Mouse (Mus musculus): Measurements from ENCODE around the gene Akp3.

Gene Akp3

GRCm38 (mm10) chr1:87155531-87156198 is 30.9 kb downstream of the Akp3 start:
- DNase-seq = no peak

- no peak for DNase-seq
Measured at GRCm38 (mm10) chr1:87156199-87156587, 31.4 kb downstream of the Akp3 start, which contains the start of gene Ecel1. Gene Ecel1 (minus strand): TSS chr1:87156521.

- no peak for DNase-seq
Measured at GRCm38 (mm10) chr1:87159396-87159795, 34.6 kb downstream of the Akp3 start.

- DNase-seq = no peak
Measured at GRCm38 (mm10) chr1:87164164-87164795, 39.5 kb downstream of the Akp3 start.

GRCm38 (mm10) chr1:87164796-87165184 is 40.0 kb downstream of the Akp3 start:
- no peak for DNase-seq

GRCm38 (mm10) chr1:87170458-87170857 is 45.7 kb downstream of the Akp3 start:
- DNase-seq = no peak

- DNase-seq = no peak
Measured at GRCm38 (mm10) chr1:87171312-87171711, 46.5 kb downstream of the Akp3 start.

- DNase-seq = no peak
Measured at GRCm38 (mm10) chr1:87172316-87172715, 47.5 kb downstream of the Akp3 start.

GRCm38 (mm10) chr1:87174006-87174955 is 49.5 kb downstream of the Akp3 start:
- DNase-seq = peak; percentile 79

- DNase-seq = peak; percentile 66
Measured at GRCm38 (mm10) chr1:87175852-87176292, 51.1 kb downstream of the Akp3 start.
